Mouse (Mus musculus) brain, embryonic 14.5 days (tissue): Measurements from ENCODE around the gene Naga. TPM values are rescaled to one million over a fixed set of nuclear protein-coding genes. Genes with fewer than 3 reads are reported as not detected.

ENCODE experiments used
- DNase-seq: peaks from one replicate; pipeline ENCODE4 v3.0.0-alpha.2; 2011; ENCODE audit warnings: low read depth
- CTCF ChIP-seq: fragments of 200-500 bp; IDR thresholded peaks from 2 replicates; pipeline ENCODE4 v1.5.1; 2012; ENCODE audit warnings: inconsistent platforms, mild to moderate bottlenecking, moderate library complexity, borderline replicate concordance; ENCODE audit not compliant: insufficient read depth, insufficient read length; ENCODE audit errors: extremely low read depth
- POLR2A ChIP-seq: fragments of 200-500 bp; IDR thresholded peaks from 2 replicates; pipeline ENCODE4 v1.6.1; 2012; ENCODE audit warnings: mild to moderate bottlenecking, inconsistent platforms, borderline replicate concordance; ENCODE audit not compliant: poor library complexity, insufficient read depth, insufficient read length, severe bottlenecking; ENCODE audit errors: extremely low read depth
- polyA plus RNA-seq: library from polyadenylated mRNA; depleted of rRNA; stranded (reverse); fragments of >200 nt; gene quantifications from 2 replicates; pipeline ENCODE4 v1.2.3, GENCODE M21; 2012

The Naga gene
- polyA plus RNA-seq, 1 experiment: 46.4 TPM

GRCm38 (mm10) chr15:82340414-82341035, 1.8 kb upstream of the Naga start:
- TF ChIP-seq CTCF: no peak
- TF ChIP-seq POLR2A: no peak
- DNase-seq: no peak

DNA sequence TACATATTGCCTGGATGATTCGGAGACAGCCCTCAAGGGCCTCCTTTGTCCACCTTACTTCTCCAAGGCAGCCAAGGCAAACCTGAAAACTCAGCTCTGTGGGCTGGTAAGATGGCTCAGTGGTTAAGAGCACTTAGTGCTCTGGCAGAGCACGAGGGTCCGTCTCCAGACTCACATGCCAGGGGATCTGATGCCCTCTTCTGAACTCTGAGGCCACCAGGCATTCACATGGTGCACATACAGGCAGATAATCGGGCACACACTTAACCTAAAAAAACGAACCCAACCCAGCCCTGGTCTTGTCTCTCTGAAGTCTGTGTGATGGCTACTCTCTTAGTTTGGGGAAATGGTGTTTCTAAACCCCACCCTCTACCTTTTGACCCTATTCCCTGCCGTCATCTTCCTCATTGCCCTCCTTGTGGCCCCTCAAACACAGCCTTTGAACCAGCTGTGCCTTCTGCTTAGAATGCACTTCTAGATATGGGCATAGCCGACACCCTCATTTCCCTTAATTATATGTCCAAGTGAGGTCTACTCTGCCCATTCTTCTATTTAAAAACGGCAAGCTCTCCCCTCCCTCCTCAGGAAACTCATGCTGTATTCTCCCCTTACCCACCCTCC, 1.0 kb upstream of the Naga start:
- no peak for DNase-seq
- no peak for TF ChIP-seq CTCF
- no peak for TF ChIP-seq POLR2A

GRCm38 (mm10) chr15:82339150-82339549, 425 bp upstream of the Naga start:
- DNase-seq: no peak
- TF ChIP-seq POLR2A (no peak), CTCF (no peak)

DNA sequence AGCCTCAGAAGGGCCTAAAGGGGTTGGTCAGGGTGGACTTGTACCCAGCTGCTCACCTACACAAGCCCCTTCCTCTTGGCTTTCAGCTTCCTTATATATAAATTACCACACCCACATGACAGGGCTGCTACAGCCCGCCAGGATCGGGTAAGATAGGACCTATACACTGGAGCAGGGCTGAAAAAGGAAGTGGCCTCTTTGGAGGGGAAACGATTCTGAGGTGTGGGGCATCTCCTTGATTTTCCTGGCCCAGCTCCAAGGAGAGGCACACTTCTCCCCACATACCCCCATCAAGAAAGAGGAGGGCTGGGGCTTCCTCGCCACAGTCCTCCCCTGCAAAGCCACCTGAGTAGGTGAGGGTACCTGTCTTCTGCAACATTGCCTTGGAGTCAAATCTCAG, 850 bp downstream of the Naga start:
- DNase-seq: no peak
- TF ChIP-seq CTCF (no peak), POLR2A (no peak)

DNA sequence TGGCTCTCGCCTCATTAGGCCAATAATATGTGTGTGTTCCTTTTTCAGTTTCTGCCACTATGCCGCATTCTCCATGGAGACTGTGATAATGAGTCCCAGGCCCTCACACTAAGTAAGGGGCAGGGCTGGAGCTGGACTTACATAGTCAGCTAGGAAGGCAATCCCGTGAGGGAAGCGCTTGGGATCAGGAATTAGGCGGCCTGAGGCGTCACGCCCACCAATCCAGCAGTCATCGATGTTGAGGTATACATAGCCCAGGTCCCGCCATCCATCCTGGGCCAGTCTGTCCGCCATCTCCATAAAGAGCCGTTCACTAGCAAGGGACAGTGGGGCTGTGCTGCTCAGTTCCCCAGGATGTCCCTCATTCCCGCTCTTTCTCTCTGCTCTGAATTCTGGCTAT, 2.1 kb downstream of the Naga start:
- no peak for TF ChIP-seq CTCF
- TF ChIP-seq POLR2A: no peak
- DNase-seq: no peak

- no peak for TF ChIP-seq CTCF
- no peak for TF ChIP-seq POLR2A
- DNase-seq: no peak
Measured at GRCm38 (mm10) chr15:82335194-82335593, 3.5 kb downstream of the Naga start.

GRCm38 (mm10) chr15:82325382-82325781, 13.3 kb downstream of the Naga start:
- no peak for DNase-seq
- TF ChIP-seq CTCF: no peak
- no peak for TF ChIP-seq POLR2A

GRCm38 (mm10) chr15:82322195-82322594, 16.5 kb downstream of the Naga start:
- DNase-seq: no peak
- TF ChIP-seq CTCF (no peak), POLR2A (no peak)

DNA sequence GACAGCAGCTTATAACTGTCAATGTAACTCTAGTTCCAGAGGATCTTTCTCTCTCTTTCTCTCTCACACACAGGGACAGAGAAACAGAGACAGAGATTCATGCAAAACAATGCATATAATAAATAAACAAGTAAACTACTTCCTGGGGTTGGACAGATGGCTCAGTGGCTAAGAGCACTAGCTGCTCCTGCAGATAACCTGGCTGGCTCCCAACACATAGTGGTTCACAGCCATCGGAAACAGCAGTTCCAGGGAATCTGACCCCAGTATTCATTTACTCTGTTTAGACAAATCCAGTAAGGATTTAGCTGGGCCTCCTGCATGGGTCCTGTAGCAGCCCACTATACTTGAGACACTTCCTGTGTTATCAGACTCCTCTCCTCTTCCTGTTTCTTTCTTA, 19.1 kb downstream of the Naga start:
- TF ChIP-seq POLR2A (no peak), CTCF (no peak)

DNA sequence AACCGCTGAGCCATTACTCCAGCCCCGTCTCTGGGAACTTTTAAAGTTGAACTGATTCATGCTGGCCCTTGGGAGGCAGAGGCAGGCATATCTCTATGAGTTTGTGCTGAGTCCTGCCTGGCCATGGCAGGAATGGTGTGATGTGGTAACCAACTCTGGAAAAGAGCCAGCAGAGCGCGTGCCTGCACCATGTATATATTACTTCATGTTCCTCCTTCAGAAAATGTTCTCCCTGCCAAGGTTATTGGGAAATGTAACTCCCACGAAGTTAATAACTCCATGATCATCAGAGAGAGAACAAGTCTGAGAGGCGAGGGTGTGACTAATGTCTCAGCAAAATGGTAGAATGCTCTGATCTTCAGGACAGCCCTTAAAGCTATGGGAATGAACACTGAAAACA, 20.9 kb downstream of the Naga start:
- TF ChIP-seq CTCF: no peak
- TF ChIP-seq POLR2A: no peak
- DNase-seq: no peak

More for the DNA sequence above, 19.1 kb downstream of the Naga start:
- DNase-seq: no peak

DNA sequence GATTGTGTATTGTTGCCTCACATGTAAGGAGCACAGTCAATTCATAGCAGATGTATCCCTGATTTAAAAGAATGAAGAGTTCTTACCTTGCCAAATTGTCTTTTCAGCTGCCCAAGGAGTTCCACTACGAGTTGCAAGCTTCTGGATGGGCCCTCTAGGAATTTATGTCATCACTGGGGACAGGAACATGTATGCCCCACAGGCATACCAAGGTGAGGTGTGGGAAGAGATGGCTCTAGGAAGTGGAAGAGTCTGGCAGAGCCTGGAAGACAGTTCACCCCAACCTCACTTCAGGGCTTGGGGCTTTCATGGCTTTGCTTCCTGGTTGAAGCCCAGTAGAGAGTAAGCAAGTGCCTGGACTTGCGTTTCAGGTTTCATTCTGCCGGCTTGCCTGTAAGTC, 30.3 kb downstream of the Naga start:
- TF ChIP-seq CTCF (no peak), POLR2A (no peak)
- no peak for DNase-seq

- DNase-seq: peak; percentile 8
- TF ChIP-seq POLR2A: no peak
- TF ChIP-seq CTCF: no peak
Measured at GRCm38 (mm10) chr15:82307107-82307506, 31.6 kb downstream of the Naga start.
